Mouse (Mus musculus) splenic B cell, adult 2 months (primary cell): ENCODE measurements around the gene Krt24.

Source experiments
- DNase-seq: peaks from one replicate; pipeline ENCODE4 v3.0.0-alpha.2; 2011; ENCODE audit warnings: low read depth, low spot score
- H3K27me3 ChIP-seq: 2 replicates; pipeline ENCODE4 v1.6.1; 2012; ENCODE audit warnings: mild to moderate bottlenecking, low read length, moderate library complexity, mixed read lengths; ENCODE audit not compliant: control insufficient read depth, poor library complexity, insufficient read depth, severe bottlenecking
- H3K36me3 ChIP-seq: 2 replicates; pipeline ENCODE4 v1.6.1; 2012; ENCODE audit warnings: mild to moderate bottlenecking, low read length, moderate library complexity, mixed read lengths; ENCODE audit not compliant: control insufficient read depth, poor library complexity, insufficient read depth, severe bottlenecking

Krt24 gene

GRCm38 (mm10) chr11:99284833-99285312, at the start of gene Krt24:
TSS of gene Krt24 (minus strand) at chr11:99285262.
- Histone ChIP-seq H3K27me3 (no peaks in the 10 kb centered on the region), H3K36me3 (no peaks in the 10 kb centered on the region)
- no peak for DNase-seq

- no peak for DNase-seq
- H3K36me3 ChIP-seq, result no peaks in the 10 kb centered on the region
- no peaks in the 10 kb centered on the region for H3K27me3 ChIP-seq
Observed at GRCm38 (mm10) chr11:99333426-99333825, 48.4 kb upstream of the Krt24 start.

GRCm38 (mm10) chr11:99329655-99330054, 44.6 kb upstream of the Krt24 start:
- H3K27me3 ChIP-seq, result no peaks in the 10 kb centered on the region
- DNase-seq, result no peak
- no peaks in the 10 kb centered on the region for H3K36me3 ChIP-seq

GRCm38 (mm10) chr11:99322851-99323250, 37.8 kb upstream of the Krt24 start, which contains the start of gene Krt25:
TSS of gene Krt25 (minus strand) at chr11:99322951.
- DNase-seq, result no peak
- no peaks in the 10 kb centered on the region for H3K36me3 ChIP-seq
- H3K27me3 ChIP-seq, result no peaks in the 10 kb centered on the region; the same call in none of the 2 replicates

- no peak for DNase-seq
- H3K27me3 ChIP-seq, result no peaks in the 10 kb centered on the region; the same call in none of the 2 replicates
- no peaks in the 10 kb centered on the region for H3K36me3 ChIP-seq
Observed at GRCm38 (mm10) chr11:99321094-99321493, 36.0 kb upstream of the Krt24 start.

GRCm38 (mm10) chr11:99319127-99319526, 34.1 kb upstream of the Krt24 start:
- Histone ChIP-seq H3K36me3 (no peaks in the 10 kb centered on the region), H3K27me3 (no peaks in the 10 kb centered on the region; the same call in none of the 2 replicates)

GRCm38 (mm10) chr11:99316543-99316942, 31.5 kb upstream of the Krt24 start:
- no peak for DNase-seq
- no peaks in the 10 kb centered on the region for H3K36me3 ChIP-seq
- H3K27me3 ChIP-seq, result no peaks in the 10 kb centered on the region

More at GRCm38 (mm10) chr11:99319127-99319526, 34.1 kb upstream of the Krt24 start:
- DNase-seq, result no peak

GRCm38 (mm10) chr11:99314594-99314993, 29.5 kb upstream of the Krt24 start:
- no peaks in the 10 kb centered on the region for H3K27me3 ChIP-seq
- H3K36me3 ChIP-seq, result no peaks in the 10 kb centered on the region
- DNase-seq, result no peak

- no peaks in the 10 kb centered on the region for H3K36me3 ChIP-seq
- peak; percentile 75 for DNase-seq
Observed at GRCm38 (mm10) chr11:99310882-99311281, 25.8 kb upstream of the Krt24 start.

GRCm38 (mm10) chr11:99307579-99307978, 22.5 kb upstream of the Krt24 start:
- no peaks in the 10 kb centered on the region for H3K36me3 ChIP-seq
- peak; percentile 88 for DNase-seq
- no peaks in the 10 kb centered on the region for H3K27me3 ChIP-seq

More at GRCm38 (mm10) chr11:99310882-99311281, 25.8 kb upstream of the Krt24 start:
- no peaks in the 10 kb centered on the region for H3K27me3 ChIP-seq

GRCm38 (mm10) chr11:99295039-99295438, 10.0 kb upstream of the Krt24 start:
- H3K27me3 ChIP-seq, result no peaks in the 10 kb centered on the region
- no peaks in the 10 kb centered on the region for H3K36me3 ChIP-seq
- peak; percentile 20 for DNase-seq

GRCm38 (mm10) chr11:99292846-99293245, 7.8 kb upstream of the Krt24 start:
- H3K27me3 ChIP-seq, result no peaks in the 10 kb centered on the region
- no peaks in the 10 kb centered on the region for H3K36me3 ChIP-seq
- peak; percentile 76 for DNase-seq

GRCm38 (mm10) chr11:99284011-99284410, 1.1 kb downstream of the Krt24 start:
- DNase-seq, result no peak
- H3K27me3 ChIP-seq, result no peaks in the 10 kb centered on the region
- no peaks in the 10 kb centered on the region for H3K36me3 ChIP-seq

GRCm38 (mm10) chr11:99283334-99283733, 1.7 kb downstream of the Krt24 start:
- Histone ChIP-seq H3K27me3 (no peaks in the 10 kb centered on the region), H3K36me3 (no peaks in the 10 kb centered on the region)
- no peak for DNase-seq

- DNase-seq, result no peak
- H3K36me3 ChIP-seq, result no peaks in the 10 kb centered on the region
Observed at GRCm38 (mm10) chr11:99281116-99281515, 3.9 kb downstream of the Krt24 start.

GRCm38 (mm10) chr11:99279986-99280385, 5.1 kb downstream of the Krt24 start:
- H3K36me3 ChIP-seq, result no peaks in the 10 kb centered on the region
- DNase-seq, result no peak
- H3K27me3 ChIP-seq, result no peaks in the 10 kb centered on the region

More at GRCm38 (mm10) chr11:99281116-99281515, 3.9 kb downstream of the Krt24 start:
- H3K27me3 ChIP-seq, result no peaks in the 10 kb centered on the region
